Mouse (Mus musculus): ENCODE data around the gene C1s1.
"Not testable (repeated sequence)": the region's sequence is repeated elsewhere in the genome, so short reads cannot be mapped to it uniquely, and the experiment has no call there.

Gene C1s1

GRCm38 (mm10) chr6:124542284-124542683, at the start of gene C1s1:
C1s1 (minus strand) TSS chr6:124542359.
- DNase-seq (ENCODE audit: low read depth, low spot score): not testable (repeated sequence)

- DNase-seq (ENCODE audit: low read depth, low spot score): no peak
Measured at GRCm38 (mm10) chr6:124588771-124589170, 46.6 kb upstream of the C1s1 start.

GRCm38 (mm10) chr6:124586266-124586665, 44.1 kb upstream of the C1s1 start:
- DNase-seq (ENCODE audit: low read depth, low spot score): no peak

GRCm38 (mm10) chr6:124585761-124586160, 43.6 kb upstream of the C1s1 start:
- no peak for DNase-seq (ENCODE audit: low read depth, low spot score)

- no peak for DNase-seq (ENCODE audit: low read depth, low spot score)
Measured at GRCm38 (mm10) chr6:124584935-124585334, 42.8 kb upstream of the C1s1 start.

GRCm38 (mm10) chr6:124582231-124582630, 40.1 kb upstream of the C1s1 start:
- no peak for DNase-seq (ENCODE audit: low read depth, low spot score)

- not testable (repeated sequence) for DNase-seq (ENCODE audit: low read depth, low spot score)
Measured at GRCm38 (mm10) chr6:124580155-124580554, 38.0 kb upstream of the C1s1 start.

- DNase-seq (ENCODE audit: low read depth, low spot score): not testable (repeated sequence)
Measured at GRCm38 (mm10) chr6:124575155-124575678, 33.1 kb upstream of the C1s1 start.

- peak; percentile 47 for DNase-seq (ENCODE audit: low read depth, low spot score)
Measured at GRCm38 (mm10) chr6:124570026-124570425, 27.9 kb upstream of the C1s1 start, which contains the start of gene C1rb. C1rb (plus strand) TSS chr6:124570294.

- DNase-seq (ENCODE audit: low read depth, low spot score): not testable (repeated sequence)
Measured at GRCm38 (mm10) chr6:124561611-124562010, 19.5 kb upstream of the C1s1 start.

- not testable (repeated sequence) for DNase-seq (ENCODE audit: low read depth, low spot score)
Measured at GRCm38 (mm10) chr6:124561156-124561555, 19.0 kb upstream of the C1s1 start.

GRCm38 (mm10) chr6:124555956-124556355, 13.8 kb upstream of the C1s1 start:
- DNase-seq (ENCODE audit: low read depth, low spot score): not testable (repeated sequence)

GRCm38 (mm10) chr6:124552766-124553165, 10.6 kb upstream of the C1s1 start:
- DNase-seq (ENCODE audit: low read depth, low spot score): no peak

- no peak for DNase-seq (ENCODE audit: low read depth, low spot score)
Measured at GRCm38 (mm10) chr6:124549023-124549550, 6.9 kb upstream of the C1s1 start.

- DNase-seq (ENCODE audit: low read depth, low spot score): not testable (repeated sequence)
Measured at GRCm38 (mm10) chr6:124547979-124548378, 5.8 kb upstream of the C1s1 start.

GRCm38 (mm10) chr6:124545425-124545824, 3.3 kb upstream of the C1s1 start:
- no peak for DNase-seq (ENCODE audit: low read depth, low spot score)

- no peak for DNase-seq (ENCODE audit: low read depth, low spot score)
Measured at GRCm38 (mm10) chr6:124544466-124544865, 2.3 kb upstream of the C1s1 start.

- DNase-seq (ENCODE audit: low read depth, low spot score): not testable (repeated sequence)
Measured at GRCm38 (mm10) chr6:124541176-124541575, 983 bp downstream of the C1s1 start.

- not testable (repeated sequence) for DNase-seq (ENCODE audit: low read depth, low spot score)
Measured at GRCm38 (mm10) chr6:124536125-124536829, 5.9 kb downstream of the C1s1 start.

GRCm38 (mm10) chr6:124531077-124531476, 11.1 kb downstream of the C1s1 start:
- no peak for DNase-seq (ENCODE audit: low read depth, low spot score)

- no peak for DNase-seq (ENCODE audit: low read depth, low spot score)
Measured at GRCm38 (mm10) chr6:124527881-124528280, 14.3 kb downstream of the C1s1 start.

- not testable (repeated sequence) for DNase-seq (ENCODE audit: low read depth, low spot score)
Measured at GRCm38 (mm10) chr6:124522082-124522481, 20.1 kb downstream of the C1s1 start.

GRCm38 (mm10) chr6:124517733-124518132, 24.4 kb downstream of the C1s1 start:
- not testable (repeated sequence) for DNase-seq (ENCODE audit: low read depth, low spot score)
